Mouse (Mus musculus) embryonic fibroblast, embryonic 13.5 days (primary cell): Measurements from ENCODE around the gene Tfpi.

Experiments used
- CTCF ChIP-seq: IDR thresholded peaks from 2 replicates; pipeline ENCODE4 v1.5.1; 2011; ENCODE audit warnings: mild to moderate bottlenecking, control low read depth, low read length, moderate library complexity, borderline replicate concordance; ENCODE audit not compliant: insufficient read depth
- POLR2A ChIP-seq: IDR thresholded peaks from 2 replicates; pipeline ENCODE4 v1.6.1; 2011; ENCODE audit warnings: low read depth, mild to moderate bottlenecking, control low read depth, low read length, moderate library complexity

- TF ChIP-seq CTCF, result no peak
- no peak for TF ChIP-seq POLR2A
Observed at GRCm38 (mm10) chr2:84402713-84403112, 73.9 kb downstream of the Tfpi start.
